Mouse (Mus musculus) heart, embryonic 12.5 days (tissue): ENCODE data around the gene Akap8. TPM values are rescaled to one million over a fixed set of nuclear protein-coding genes. Genes with fewer than 3 reads are reported as not detected.

ENCODE experiments used
- ATAC-seq: fragments of 200-750 bp; cut with Nextera tagmentation; 2 replicates; pipeline ENCODE4 v1.8.0; 2017; ENCODE audit warnings: moderate TSS enrichment, moderate library complexity; ENCODE audit not compliant: insufficient number of reproducible peaks, low FRiP score
- H3K27ac ChIP-seq: fragments of 300-500 bp; sonication (generic); 2 replicates; pipeline ENCODE4 v1.5.1; 2016; ENCODE audit warnings: mild to moderate bottlenecking, moderate library complexity; ENCODE audit not compliant: poor library complexity, severe bottlenecking
- H3K27me3 ChIP-seq: fragments of 300-500 bp; sonication (generic); replicated peaks from 2 replicates; pipeline ENCODE4 v1.6.1; 2016; ENCODE audit warnings: mild to moderate bottlenecking, moderate library complexity
- H3K36me3 ChIP-seq: fragments of 300-500 bp; sonication (generic); 2 replicates; pipeline ENCODE4 v1.6.1; 2016; ENCODE audit warnings: mild to moderate bottlenecking, moderate library complexity
- H3K4me1 ChIP-seq: fragments of 300-500 bp; sonication (generic); replicated peaks from 2 replicates; pipeline ENCODE4 v1.6.1; 2016; ENCODE audit warnings: mild to moderate bottlenecking
- H3K4me2 ChIP-seq: fragments of 300-500 bp; sonication (generic); 2 replicates; pipeline ENCODE4 v1.6.1; 2016; ENCODE audit warnings: mild to moderate bottlenecking, moderate library complexity
- H3K4me3 ChIP-seq: fragments of 300-500 bp; sonication (generic); 2 replicates; pipeline ENCODE4 v1.5.1; 2016; ENCODE audit warnings: mild to moderate bottlenecking
- H3K9ac ChIP-seq: fragments of 300-500 bp; sonication (generic); 2 replicates; pipeline ENCODE4 v1.6.1; 2016; ENCODE audit warnings: mild to moderate bottlenecking, moderate library complexity
- H3K9me3 ChIP-seq: fragments of 300-500 bp; sonication (generic); replicated peaks from 2 replicates; pipeline ENCODE4 v1.6.1; 2016; ENCODE audit warnings: mild to moderate bottlenecking, moderate library complexity
- WGBS: fragments of 180-500 bp; shearing (Covaris S2); methylation state at CpG from one replicate; pipeline ENCODE4 v1.1.7; 2016; 5-methylcytosine and 5-hydroxymethylcytosine counted together
- polyA plus RNA-seq: library from polyadenylated mRNA; unstranded; fragments of >200 nt; fragmentation: Nextera tagmentation; extraction: Ambion mirVana; gene quantifications from 2 replicates; pipeline ENCODE4 v1.2.1, GENCODE M21; 2016

Gene Akap8
- polyA plus RNA-seq, 1 experiment from 2014 or later = 85.1 TPM

DNA sequence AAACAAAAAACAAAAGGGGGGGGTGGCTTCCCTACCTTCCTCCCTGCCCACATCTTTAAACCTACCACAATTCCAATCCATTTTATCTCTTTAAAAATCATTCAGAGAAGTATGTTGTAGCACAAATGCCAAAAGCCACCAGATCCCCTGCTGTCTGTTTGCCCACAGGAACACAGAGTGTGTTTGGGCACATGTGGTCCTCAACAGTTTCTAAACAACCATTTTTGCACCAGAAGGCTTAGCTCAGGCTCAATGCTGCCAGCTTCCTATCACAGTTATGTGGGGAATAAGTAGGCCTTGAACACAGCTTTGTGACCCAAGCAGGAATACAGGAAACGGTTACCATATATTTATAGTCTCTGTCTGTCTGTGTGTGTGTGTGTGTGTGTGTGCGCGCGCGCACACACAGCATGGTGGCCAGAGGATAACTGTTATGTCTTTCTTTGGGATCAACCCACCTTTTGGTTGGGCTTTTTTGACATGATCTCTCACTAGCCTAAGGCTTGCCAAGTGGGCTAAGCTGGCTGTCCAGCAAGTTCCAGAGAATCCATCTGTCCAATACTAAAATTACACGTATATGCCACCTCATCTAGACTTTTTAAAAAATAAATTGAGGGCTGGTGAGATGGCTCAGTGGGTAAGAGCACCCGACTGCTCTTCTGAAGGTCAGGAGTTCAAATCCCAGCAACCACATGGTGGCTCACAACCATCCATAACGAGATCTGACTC lies 58.0 kb downstream of the Akap8 start:
- Histone ChIP-seq H3K9ac (no peak overlapping the region), H3K9me3 (no peaks in the 10 kb centered on the region), H3K4me1 (peaks cover 19% of the 10 kb centered on the region), H3K27ac (no peak overlapping the region), H3K4me3 (no peak overlapping the region), H3K27me3 (no peaks in the 10 kb centered on the region), H3K36me3 (no peaks in the 10 kb centered on the region), H3K4me2 (no peak overlapping the region)
- WGBS = 91% methylated on average over 8 of the region's 8 CpGs
- no peak for ATAC-seq

DNA sequence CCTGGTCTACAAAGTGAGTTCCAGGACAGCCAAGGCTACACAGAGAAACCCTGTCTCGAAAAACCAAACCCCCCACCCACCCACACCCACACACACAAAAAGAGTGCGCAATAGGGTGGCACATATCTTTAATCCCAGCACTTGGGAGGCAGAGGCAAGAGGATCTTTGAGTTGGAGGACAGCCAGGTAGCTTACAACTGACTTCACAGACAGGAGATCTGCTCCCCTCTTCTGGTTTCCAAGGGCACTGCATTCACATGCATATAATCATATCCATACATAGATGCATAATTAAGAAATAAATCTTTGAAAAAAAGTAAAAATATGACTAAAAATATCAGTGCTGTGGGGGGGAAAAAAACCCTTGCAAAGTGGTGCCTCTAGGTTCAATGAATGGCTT lies 62.2 kb downstream of the Akap8 start:
- H3K27me3 ChIP-seq = no peaks in the 10 kb centered on the region
- H3K27ac ChIP-seq = peak overlapping the region; percentile 89; the same call in 1 of the 2 replicates
- H3K4me2 ChIP-seq = no peak overlapping the region
- no peak for ATAC-seq
- H3K9ac ChIP-seq = no peak overlapping the region
- H3K36me3 ChIP-seq = no peaks in the 10 kb centered on the region
- H3K4me1 ChIP-seq = peaks cover 33% of the 10 kb centered on the region
- H3K9me3 ChIP-seq = no peaks in the 10 kb centered on the region
- no peak overlapping the region for H3K4me3 ChIP-seq
- WGBS = 87% methylated on average over 2 of the region's 2 CpGs

DNA sequence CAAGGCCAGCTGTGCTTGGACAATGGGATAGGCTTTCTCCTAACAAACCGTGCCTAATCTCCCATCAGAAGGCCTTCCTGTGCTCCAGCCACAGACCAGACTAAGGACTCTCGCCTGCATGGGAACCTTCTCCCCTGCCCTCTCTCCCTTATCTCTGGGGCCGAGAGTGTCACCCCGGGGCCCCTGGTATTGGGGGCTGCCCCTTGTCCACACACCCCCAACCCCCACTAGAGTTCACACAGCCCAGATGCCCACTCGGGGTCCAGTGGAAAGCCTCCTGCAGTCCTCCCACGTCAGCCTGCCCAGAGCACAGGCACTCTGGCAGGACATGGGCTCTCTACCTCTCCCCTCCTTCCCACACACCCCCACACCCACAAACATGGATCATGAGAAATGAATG lies 63.1 kb downstream of the Akap8 start:
- Histone ChIP-seq H3K27me3 (no peaks in the 10 kb centered on the region), H3K36me3 (peaks cover 5% of the 10 kb centered on the region; the same call in 1 of the 2 replicates), H3K9ac (peak overlapping the region; percentile 50), H3K4me3 (0 out of 2 replicates have a peak overlapping the region, but pooled peaks have one; percentile 9), H3K4me1 (peaks cover 41% of the 10 kb centered on the region), H3K9me3 (no peaks in the 10 kb centered on the region), H3K27ac (peak overlapping the region; percentile 89), H3K4me2 (peak overlapping the region; percentile 58)
- 15% methylated on average over 6 of the region's 6 CpGs for WGBS
- no peak for ATAC-seq

DNA sequence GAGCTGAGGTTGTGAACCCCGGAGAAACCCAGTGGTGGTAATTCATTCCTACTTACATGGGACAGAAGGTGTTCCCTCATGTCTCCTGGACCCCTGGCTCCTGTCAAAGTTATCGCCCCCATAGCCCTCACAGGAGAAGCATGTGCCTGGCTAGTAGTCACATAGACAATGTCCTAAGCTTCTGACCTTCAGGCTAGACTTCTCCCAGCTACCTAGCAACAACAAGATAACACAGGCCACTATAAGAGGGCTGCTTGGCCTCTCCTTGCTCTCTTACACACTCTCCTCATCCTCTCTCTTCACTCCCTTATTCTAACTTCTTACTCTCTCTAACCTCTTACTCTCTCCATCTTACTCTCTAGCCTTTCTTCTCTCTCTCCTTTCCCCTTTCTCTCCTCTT lies 63.6 kb downstream of the Akap8 start:
- Histone ChIP-seq H3K9me3 (no peaks in the 10 kb centered on the region), H3K4me1 (peaks cover 40% of the 10 kb centered on the region), H3K27ac (peak overlapping the region; percentile 89), H3K4me2 (peak overlapping the region; percentile 58), H3K36me3 (peaks cover 9% of the 10 kb centered on the region), H3K9ac (no peak overlapping the region), H3K4me3 (0 out of 2 replicates have a peak overlapping the region, but pooled peaks have one; percentile 9), H3K27me3 (no peaks in the 10 kb centered on the region)
- WGBS = 43% methylated on average over 2 of the region's 2 CpGs
- ATAC-seq = no peak

DNA sequence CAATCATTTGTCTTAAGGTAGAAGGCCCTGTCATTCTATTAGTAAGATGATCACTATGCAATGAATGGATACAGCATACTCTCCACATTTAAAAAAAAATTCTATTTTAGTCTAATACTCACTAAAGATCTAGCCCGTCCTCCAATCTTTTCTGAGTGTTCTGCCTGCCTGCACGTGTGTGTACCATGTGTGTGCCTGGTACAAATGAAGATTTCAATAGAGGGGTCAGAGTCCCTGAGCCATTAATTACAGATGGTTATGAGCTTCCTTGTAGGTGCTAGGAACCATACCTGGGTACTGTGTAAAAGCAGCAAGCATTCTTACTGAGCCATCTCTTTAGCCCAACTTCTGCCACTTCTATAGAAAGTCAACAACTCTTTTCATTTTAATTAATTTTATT lies 64.1 kb downstream of the Akap8 start:
- no peak overlapping the region for H3K4me3 ChIP-seq
- H3K36me3 ChIP-seq = peaks cover 10% of the 10 kb centered on the region
- H3K4me1 ChIP-seq = peaks cover 40% of the 10 kb centered on the region
- 79% methylated on average over 2 of the region's 2 CpGs for WGBS
- no peaks in the 10 kb centered on the region for H3K9me3 ChIP-seq
- no peak overlapping the region for H3K4me2 ChIP-seq
- no peaks in the 10 kb centered on the region for H3K27me3 ChIP-seq
- no peak overlapping the region for H3K9ac ChIP-seq
- ATAC-seq = no peak
- H3K27ac ChIP-seq = peak overlapping the region; percentile 89

Other genes with a start within 250 kb of the Akap8 start
- 8.0 and 10.6 TPM in 2 replicates for gene Notch3, start 154.4 kb downstream of the Akap8 start, polyA plus RNA-seq
- gene Ephx3, start 131.7 kb downstream of the Akap8 start, polyA plus RNA-seq = 0.09 TPM in 1 of 2 replicates, not detected in the other
- 72.6 and 76.6 TPM in 2 replicates for gene Brd4, start 36.5 kb downstream of the Akap8 start, polyA plus RNA-seq
- 79.4 and 84.6 TPM in 2 replicates for gene Akap8l, start 29.4 kb upstream of the Akap8 start, polyA plus RNA-seq
- 23.7 and 23.9 TPM in 2 replicates for gene Wiz, start 68.2 kb upstream of the Akap8 start, polyA plus RNA-seq
- gene Rasal3, start 82.3 kb upstream of the Akap8 start, polyA plus RNA-seq = 0.66 and 0.95 TPM in 2 replicates
- gene Pglyrp2, start 102.9 kb upstream of the Akap8 start, polyA plus RNA-seq = not detected in 2 replicates
- gene Cyp4f39, start 131.5 kb upstream of the Akap8 start, polyA plus RNA-seq = 0.26 and 0.42 TPM in 2 replicates
- gene Cyp4f17, start 184.8 kb upstream of the Akap8 start, polyA plus RNA-seq = 6.1 and 7.1 TPM in 2 replicates
- gene Cyp4f16, start 215.3 kb upstream of the Akap8 start, polyA plus RNA-seq = 18.3 and 19.2 TPM in 2 replicates